12 mouse cellular contexts compared by ENCODE assay signal in the genomic region with DNA sequence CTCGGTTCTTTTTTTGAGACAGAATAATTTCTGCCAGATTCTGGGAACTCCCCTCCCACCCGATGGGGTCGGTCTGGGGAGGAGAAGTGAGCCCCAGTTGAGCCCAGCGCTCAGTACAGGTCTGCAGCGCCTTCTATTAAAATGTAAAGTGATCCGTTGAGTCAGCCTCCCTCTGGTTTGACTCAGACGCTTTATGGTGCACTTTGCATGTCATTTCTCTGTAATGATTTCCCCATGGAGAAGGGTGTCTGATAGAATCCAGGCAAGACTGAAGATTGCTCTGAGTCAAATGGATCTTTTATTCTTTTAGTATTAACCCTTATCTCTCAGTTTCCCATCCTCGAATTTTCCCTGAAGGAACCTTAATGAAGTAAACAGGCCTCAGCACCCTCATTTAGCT.
DNase-seq lines count a peak whose midpoint lies in the region; ATAC-seq and TF ChIP-seq lines count a peak whose summit lies in the region.
"Had no signal": no experiment of that assay in that cellular context is flagged by ENCODE, and none has a peak within 500 bp of the region (broad histone marks: within the 10 kb centered on the region; RNA-seq: fewer than 3 reads in every experiment).

No protein-coding gene starts in this region.

- no peaks in the 10 kb centered on the region for H3K9me3 ChIP-seq in heart, embryonic 13.5 days
- H3K9me3 ChIP-seq in heart, embryonic 12.5 days (replicated peaks) = no peaks in the 10 kb centered on the region
- H3K9me3 ChIP-seq in forebrain, embryonic 14.5 days (replicated peaks; ENCODE audit: control insufficient read depth, low read length) = no peaks in the 10 kb centered on the region
- H3K9me3 ChIP-seq in limb, embryonic 14.5 days (ENCODE audit: control insufficient read depth, low read length) = no peaks in the 10 kb centered on the region
- no peaks in the 10 kb centered on the region for H3K9me3 ChIP-seq in neural tube, embryonic 14.5 days (ENCODE audit: control insufficient read depth, low read length)
- no peaks in the 10 kb centered on the region for H3K9me3 ChIP-seq in intestine, embryonic 16.5 days (ENCODE audit: control insufficient read depth, low read length)

- peak; percentile 57 for DNase-seq in forebrain, embryonic 14.5 days (ENCODE audit: low spot score)
- peak; percentile 47 for DNase-seq in limb, embryonic 14.5 days (ENCODE audit: low spot score)
- no peak for DNase-seq in heart, postnatal 10 days
- DNase-seq in layer of hippocampus, adult 9-10 months (ENCODE audit: low spot score) = no peak
- DNase-seq: cerebellum, adult 11-12 months; kidney, postnatal 10 days; liver, postnatal 0 days had no signal

- peak overlapping the region; percentile 26; the same call in 1 of the 2 replicates for H3K27ac ChIP-seq in heart, embryonic 13.5 days (replicated peaks)
- H3K27ac ChIP-seq in heart, embryonic 12.5 days (ENCODE audit: poor library complexity, severe bottlenecking) = no peak overlapping the region
- H3K27ac ChIP-seq in forebrain, embryonic 14.5 days (ENCODE audit: low read depth, low read length) = 0 out of 2 replicates have a peak overlapping the region, but pooled peaks have one; percentile 17
- no peak overlapping the region for H3K27ac ChIP-seq in limb, embryonic 14.5 days (replicated peaks; ENCODE audit: low read depth, low read length)
- peak overlapping the region; percentile 76 for H3K27ac ChIP-seq in neural tube, embryonic 14.5 days (ENCODE audit: low read depth, low read length)
- H3K27ac ChIP-seq in intestine, embryonic 16.5 days (ENCODE audit: low read length) = no peak overlapping the region

- no peaks in the 10 kb centered on the region for H3K36me3 ChIP-seq in heart, embryonic 13.5 days
- H3K36me3 ChIP-seq in heart, embryonic 12.5 days = no peaks in the 10 kb centered on the region
- no peaks in the 10 kb centered on the region for H3K36me3 ChIP-seq in forebrain, embryonic 14.5 days (ENCODE audit: control insufficient read depth, insufficient read depth, low read length)
- H3K36me3 ChIP-seq in limb, embryonic 14.5 days (ENCODE audit: control insufficient read depth, insufficient read depth, low read length) = no peaks in the 10 kb centered on the region
- no peaks in the 10 kb centered on the region for H3K36me3 ChIP-seq in neural tube, embryonic 14.5 days (ENCODE audit: control insufficient read depth, insufficient read depth, low read length)
- H3K36me3 ChIP-seq in intestine, embryonic 16.5 days (ENCODE audit: control insufficient read depth, insufficient read depth, low read length) = no peaks in the 10 kb centered on the region

- ATAC-seq in heart, embryonic 13.5 days (ENCODE audit: extremely low read depth, insufficient number of reproducible peaks, low FRiP score, low TSS enrichment) = no peak
- no peak for ATAC-seq in heart, embryonic 12.5 days (ENCODE audit: insufficient number of reproducible peaks, low FRiP score)
- no peak for ATAC-seq in forebrain, embryonic 14.5 days
- no peak for ATAC-seq in limb, embryonic 14.5 days (ENCODE audit: low FRiP score, low read depth)
- ATAC-seq in neural tube, embryonic 14.5 days (ENCODE audit: low read depth) = peak; percentile 36; the same call in 1 of the 2 replicates
- ATAC-seq in intestine, embryonic 16.5 days = no peak
- ATAC-seq: liver, postnatal 0 days had no signal

- H3K27me3 ChIP-seq in heart, embryonic 13.5 days (replicated peaks) = no peaks in the 10 kb centered on the region
- H3K27me3 ChIP-seq in heart, embryonic 12.5 days (replicated peaks) = no peaks in the 10 kb centered on the region
- no peaks in the 10 kb centered on the region for H3K27me3 ChIP-seq in forebrain, embryonic 14.5 days (replicated peaks; ENCODE audit: control insufficient read depth, insufficient read depth, low read length)
- no peaks in the 10 kb centered on the region for H3K27me3 ChIP-seq in limb, embryonic 14.5 days (ENCODE audit: control insufficient read depth, insufficient read depth, low read length)
- H3K27me3 ChIP-seq in neural tube, embryonic 14.5 days (ENCODE audit: control insufficient read depth, insufficient read depth, low read length) = no peaks in the 10 kb centered on the region
- no peaks in the 10 kb centered on the region for H3K27me3 ChIP-seq in intestine, embryonic 16.5 days (replicated peaks; ENCODE audit: control insufficient read depth, insufficient read depth, low read length)

- 33% methylated on average over 8 of the region's 8 CpGs for WGBS in heart, embryonic 13.5 days
- WGBS in heart, embryonic 12.5 days = 35% methylated on average over 8 of the region's 8 CpGs
- 12% methylated on average over 8 of the region's 8 CpGs for WGBS in forebrain, embryonic 14.5 days
- 10% methylated on average over 8 of the region's 8 CpGs for WGBS in limb, embryonic 14.5 days
- WGBS in neural tube, embryonic 14.5 days = 7% methylated on average over 8 of the region's 8 CpGs
- 30% methylated on average over 8 of the region's 8 CpGs for WGBS in intestine, embryonic 16.5 days

- H3K4me2 ChIP-seq in heart, embryonic 13.5 days = no peak overlapping the region
- H3K4me2 ChIP-seq in heart, embryonic 12.5 days = no peak overlapping the region
- H3K4me2 ChIP-seq in forebrain, embryonic 14.5 days (ENCODE audit: low read length) = no peak overlapping the region
- no peak overlapping the region for H3K4me2 ChIP-seq in limb, embryonic 14.5 days (replicated peaks; ENCODE audit: low read depth, low read length, severe bottlenecking)
- no peak overlapping the region for H3K4me2 ChIP-seq in neural tube, embryonic 14.5 days (ENCODE audit: low read depth, low read length)
- no peak overlapping the region for H3K4me2 ChIP-seq in intestine, embryonic 16.5 days (ENCODE audit: low read depth, low read length)
- H3K4me2 ChIP-seq: heart, embryonic 11.5 days had no signal

- intact Hi-C loops in heart, postnatal 10 days (cut with DNase I) = no loop called here

- TF ChIP-seq POLR2A in limb, embryonic 14.5 days (IDR thresholded peaks at IDR 0.05; ENCODE audit: borderline replicate concordance, extremely low read depth, insufficient read depth, insufficient read length) = no peak

- H3K4me1 ChIP-seq in heart, embryonic 13.5 days = peaks cover 54% of the 10 kb centered on the region
- peaks cover 45% of the 10 kb centered on the region for H3K4me1 ChIP-seq in heart, embryonic 12.5 days (replicated peaks)
- peaks cover 66% of the 10 kb centered on the region for H3K4me1 ChIP-seq in forebrain, embryonic 14.5 days (ENCODE audit: control insufficient read depth, insufficient read depth, low read length)
- peaks cover 36% of the 10 kb centered on the region for H3K4me1 ChIP-seq in limb, embryonic 14.5 days (ENCODE audit: control insufficient read depth, insufficient read depth, low read length)
- H3K4me1 ChIP-seq in neural tube, embryonic 14.5 days (ENCODE audit: control insufficient read depth, insufficient read depth, low read length) = peaks cover 61% of the 10 kb centered on the region
- H3K4me1 ChIP-seq in intestine, embryonic 16.5 days (ENCODE audit: control insufficient read depth, insufficient read depth, low read length) = peaks cover 10% of the 10 kb centered on the region

- H3K9ac ChIP-seq in heart, embryonic 13.5 days = peak overlapping the region; percentile 48; the same call in 1 of the 2 replicates
- H3K9ac ChIP-seq in heart, embryonic 12.5 days = no peak overlapping the region
- H3K9ac ChIP-seq in forebrain, embryonic 14.5 days (ENCODE audit: low read length) = no peak overlapping the region
- no peak overlapping the region for H3K9ac ChIP-seq in limb, embryonic 14.5 days (ENCODE audit: low read depth, low read length, severe bottlenecking)
- no peak overlapping the region for H3K9ac ChIP-seq in neural tube, embryonic 14.5 days (replicated peaks; ENCODE audit: low read depth, low read length)
- no peak overlapping the region for H3K9ac ChIP-seq in intestine, embryonic 16.5 days (ENCODE audit: low read depth, low read length)
- H3K9ac ChIP-seq: liver, postnatal 0 days had no signal

- no peak overlapping the region for H3K4me3 ChIP-seq in heart, embryonic 13.5 days
- no peak overlapping the region for H3K4me3 ChIP-seq in heart, embryonic 12.5 days
- no peak overlapping the region for H3K4me3 ChIP-seq in forebrain, embryonic 14.5 days (ENCODE audit: low read depth, low read length)
- no peak overlapping the region for H3K4me3 ChIP-seq in limb, embryonic 14.5 days (replicated peaks; ENCODE audit: low read length)
- no peak overlapping the region for H3K4me3 ChIP-seq in neural tube, embryonic 14.5 days (ENCODE audit: low read depth, low read length)
- no peak overlapping the region for H3K4me3 ChIP-seq in intestine, embryonic 16.5 days (ENCODE audit: low read length)

Comparison
In these comparisons a context has a peak if more than half of its experiments do, and no peak if none do; other contexts are left out.
1. H3K27ac ChIP-seq: peak in heart, embryonic 13.5 days (single experiment), forebrain, embryonic 14.5 days (single experiment) and neural tube, embryonic 14.5 days (single experiment); none in heart, embryonic 12.5 days (single experiment), limb, embryonic 14.5 days (single experiment) and intestine, embryonic 16.5 days (single experiment).
2. DNase-seq: peak in forebrain, embryonic 14.5 days (single experiment) and limb, embryonic 14.5 days (single experiment); none in heart, postnatal 10 days (0 of 2) and layer of hippocampus, adult 9-10 months (single experiment).